Mouse (Mus musculus): Measurements from ENCODE around the gene Tnks2. TPM values are rescaled to one million over a fixed set of nuclear protein-coding genes. Genes with fewer than 3 reads are reported as not detected.

Tnks2 gene
- 40.7 and 40.9 TPM in 2 replicates for polyA plus RNA-seq (2015; fragmentation: Nextera tagmentation; extraction: Ambion mirVana)

DNA sequence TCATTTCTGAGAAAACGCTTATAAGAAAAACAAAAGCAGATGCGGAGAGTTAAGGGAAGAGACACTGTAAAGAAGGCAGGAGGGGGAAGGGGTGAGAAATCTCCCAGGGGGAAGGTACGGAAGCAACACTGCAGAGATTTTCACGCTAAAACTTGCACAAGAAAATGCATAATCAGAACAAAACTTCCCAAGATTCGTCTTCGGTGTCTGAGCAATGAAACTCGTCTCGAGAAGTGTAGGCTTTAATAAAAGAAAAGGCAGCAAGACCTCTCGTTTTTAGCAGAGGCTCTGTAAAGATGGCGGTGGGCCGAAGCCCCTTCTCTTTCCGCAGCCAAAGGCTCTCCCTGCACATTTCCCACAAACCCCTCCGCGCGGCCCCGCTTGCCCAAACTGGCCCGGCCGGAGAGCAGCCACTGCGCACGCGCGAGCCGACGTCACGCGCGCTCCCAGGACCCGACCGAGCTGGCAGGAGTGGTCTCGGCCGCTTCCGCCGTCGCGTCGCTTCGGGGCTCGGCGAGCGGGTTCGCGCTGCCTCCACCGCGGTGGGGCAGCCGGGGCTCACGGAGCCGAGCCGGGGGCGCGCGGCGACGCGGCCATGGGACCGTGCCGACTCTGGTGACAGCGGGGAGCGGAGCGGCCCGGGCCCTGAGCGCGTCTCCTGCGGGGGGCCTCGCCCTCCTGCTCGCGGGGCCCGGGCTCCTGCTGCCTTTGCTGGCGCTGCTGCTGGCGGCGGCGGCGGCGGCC, at the start of gene Tnks2:
Tnks2 (plus strand) TSS at position 445 of the 744 bp plus-strand sequence.
- Histone ChIP-seq H3K4me1 (replicated peaks) (peaks cover 8% of the 10 kb centered on the region), H3K27me3 (replicated peaks) (no peaks in the 10 kb centered on the region), H3K4me2 (replicated peaks) (peak within 1 kb of the TSS; percentile 70), H3K9me3 (no peaks in the 10 kb centered on the region), H3K9ac (peak within 1 kb of the TSS; percentile 97), H3K36me3 (no peaks in the 10 kb centered on the region), H3K4me3 (replicated peaks) (peak within 1 kb of the TSS; percentile 96), H3K27ac (peak within 1 kb of the TSS; percentile 98)
- WGBS = under 1% methylated on average over 73 of the region's 73 CpGs
- peak; percentile 97 for ATAC-seq

DNA sequence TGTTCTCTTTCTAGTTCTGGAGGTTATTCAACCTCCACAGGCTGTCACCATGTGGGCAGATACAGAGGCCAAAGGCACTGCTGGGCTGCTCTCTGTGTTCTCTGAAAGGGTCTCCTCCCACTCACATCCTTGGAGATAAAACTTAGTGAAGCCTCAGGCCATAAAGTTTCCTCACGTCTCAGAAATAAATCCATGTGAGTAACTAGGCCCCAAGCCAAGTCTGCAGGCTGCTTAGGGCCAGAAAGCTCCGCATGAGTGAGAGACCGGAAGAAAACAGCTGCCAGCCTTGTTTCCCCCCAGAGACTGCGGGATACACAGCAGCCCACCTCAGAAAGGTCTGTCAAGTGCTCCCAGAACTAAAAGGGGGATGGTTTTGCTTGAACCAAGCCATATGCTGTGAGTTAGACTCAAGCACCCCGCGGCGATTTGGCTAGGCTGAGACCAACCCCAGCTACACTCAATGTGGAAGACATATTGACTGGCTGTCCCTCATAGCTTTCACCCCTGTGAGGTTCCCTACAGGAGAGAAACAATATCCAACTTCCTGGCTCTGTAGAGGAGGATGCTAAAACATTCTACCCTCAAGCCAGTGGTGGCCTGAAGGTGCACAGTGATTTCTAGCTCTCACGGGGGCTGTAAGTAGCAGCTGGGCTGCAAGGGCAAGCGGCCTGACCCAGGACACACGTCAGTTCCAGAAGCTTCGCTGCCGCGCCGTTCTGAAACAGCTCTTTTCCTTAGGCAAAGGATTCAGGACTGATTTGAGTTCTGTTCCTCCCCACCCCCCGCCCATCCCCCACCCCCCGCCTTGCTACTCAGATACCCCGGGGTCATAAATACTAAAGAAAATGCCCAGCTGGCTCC, 43.9 kb upstream of the Tnks2 start:
- no peak overlapping the region for H3K4me3 ChIP-seq (replicated peaks)
- peak overlapping the region; percentile 48; the same call in 1 of the 2 replicates for H3K27ac ChIP-seq
- H3K9me3 ChIP-seq = no peaks in the 10 kb centered on the region
- 63% methylated on average over 17 of the region's 17 CpGs for WGBS
- H3K4me1 ChIP-seq (replicated peaks) = no peaks in the 10 kb centered on the region
- ATAC-seq = peak; percentile 48
- H3K27me3 ChIP-seq (replicated peaks) = no peaks in the 10 kb centered on the region
- no peaks in the 10 kb centered on the region for H3K36me3 ChIP-seq
- no peak overlapping the region for H3K4me2 ChIP-seq (replicated peaks)
- no peak overlapping the region for H3K9ac ChIP-seq

DNA sequence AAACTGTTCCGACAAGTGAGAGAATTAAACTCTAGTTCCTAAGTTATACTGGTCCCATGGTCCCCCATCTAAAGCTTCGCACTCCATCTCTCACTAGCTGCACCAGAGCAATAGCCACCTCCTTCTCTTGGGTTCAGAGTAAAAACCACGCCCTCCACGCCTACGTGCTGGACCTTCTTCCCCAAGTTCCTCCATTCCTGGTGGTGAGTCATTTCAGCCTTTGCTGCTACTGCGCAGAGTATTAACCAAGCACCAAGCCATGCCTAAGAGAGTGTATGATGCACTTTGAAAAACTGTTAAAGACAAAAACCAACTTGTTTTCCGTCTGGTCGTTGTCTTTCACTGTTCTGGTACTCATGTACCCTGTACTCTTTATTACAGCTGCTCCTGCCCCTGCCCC, 41.4 kb upstream of the Tnks2 start:
- H3K27ac ChIP-seq = no peak overlapping the region
- H3K4me3 ChIP-seq (replicated peaks) = no peak overlapping the region
- 69% methylated on average over 8 of the region's 8 CpGs for WGBS
- H3K9me3 ChIP-seq = no peaks in the 10 kb centered on the region
- H3K4me1 ChIP-seq (replicated peaks) = peaks cover 6% of the 10 kb centered on the region
- H3K27me3 ChIP-seq (replicated peaks) = no peaks in the 10 kb centered on the region
- peak; percentile 75 for ATAC-seq
- no peak overlapping the region for H3K4me2 ChIP-seq (replicated peaks)
- no peaks in the 10 kb centered on the region for H3K36me3 ChIP-seq
- H3K9ac ChIP-seq = no peak overlapping the region

DNA sequence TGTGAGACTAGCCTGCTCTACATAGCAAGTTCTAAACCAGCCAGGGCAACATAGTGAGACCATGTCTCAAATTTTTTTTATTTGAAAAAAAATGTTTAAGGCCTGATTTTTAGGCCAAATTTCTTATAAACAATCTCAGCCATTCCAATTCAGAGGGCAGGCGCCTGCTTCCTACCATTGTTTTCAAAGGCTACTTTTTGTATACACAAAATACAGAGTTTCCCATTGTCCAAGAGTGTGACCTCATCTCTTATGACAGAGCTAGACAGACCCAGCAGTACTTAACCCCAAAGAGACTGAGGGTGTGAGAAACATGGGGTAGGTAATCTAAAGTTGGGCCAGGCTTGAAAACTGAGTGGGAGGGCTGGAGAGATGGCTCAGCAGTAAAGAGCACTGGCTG, 40.6 kb upstream of the Tnks2 start:
- Histone ChIP-seq H3K4me2 (replicated peaks) (no peak overlapping the region), H3K36me3 (no peaks in the 10 kb centered on the region), H3K4me3 (replicated peaks) (no peak overlapping the region), H3K27ac (no peak overlapping the region), H3K9ac (no peak overlapping the region), H3K9me3 (no peaks in the 10 kb centered on the region), H3K4me1 (replicated peaks) (peaks cover 7% of the 10 kb centered on the region), H3K27me3 (replicated peaks) (no peaks in the 10 kb centered on the region)
- 66% methylated on average over 1 of the region's 1 CpGs for WGBS
- no peak for ATAC-seq

DNA sequence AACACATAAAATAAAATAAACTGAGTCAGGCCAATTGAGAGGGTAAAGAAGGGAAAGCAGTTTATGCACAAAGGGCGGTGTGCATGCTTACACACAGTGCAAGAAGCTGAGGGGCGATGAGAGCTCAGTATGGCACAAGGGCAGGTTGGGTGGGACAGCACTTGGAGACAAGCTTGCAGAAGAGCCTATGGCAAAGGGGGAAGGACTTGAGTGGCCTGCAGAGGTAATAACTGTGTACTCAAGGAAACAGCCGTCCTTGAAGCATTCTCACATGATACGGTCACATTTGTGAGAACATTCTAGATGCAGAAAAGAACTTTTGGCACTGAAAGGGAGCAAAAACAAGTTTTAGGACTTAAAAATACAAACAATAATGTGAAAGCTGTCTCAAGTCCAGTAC, 40.0 kb upstream of the Tnks2 start:
- no peak overlapping the region for H3K9ac ChIP-seq
- H3K27me3 ChIP-seq (replicated peaks) = no peaks in the 10 kb centered on the region
- WGBS = 76% methylated on average over 4 of the region's 4 CpGs
- H3K4me3 ChIP-seq (replicated peaks) = no peak overlapping the region
- H3K36me3 ChIP-seq = no peaks in the 10 kb centered on the region
- no peak overlapping the region for H3K27ac ChIP-seq
- no peak for ATAC-seq
- H3K4me1 ChIP-seq (replicated peaks) = peaks cover 7% of the 10 kb centered on the region
- H3K4me2 ChIP-seq (replicated peaks) = no peak overlapping the region
- H3K9me3 ChIP-seq = no peaks in the 10 kb centered on the region

DNA sequence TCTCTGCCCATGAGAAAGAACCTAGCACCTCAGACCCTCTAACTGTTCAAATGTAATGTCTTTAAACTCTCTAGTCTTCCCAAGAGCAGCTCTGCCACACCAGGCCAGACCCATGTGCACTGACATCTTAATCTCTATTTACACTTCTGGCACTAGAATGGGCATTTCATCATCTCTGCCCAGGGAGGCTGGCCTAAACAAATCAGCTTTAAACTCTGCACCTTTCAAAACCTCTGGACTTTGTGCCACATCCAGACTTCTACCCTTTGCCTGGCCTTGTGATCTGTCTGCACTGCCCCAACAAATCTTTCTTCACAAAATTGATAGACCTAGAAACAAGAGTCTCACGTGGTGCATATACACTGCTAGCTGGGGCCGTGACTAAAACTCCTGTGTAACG, 38.8 kb upstream of the Tnks2 start:
- Histone ChIP-seq H3K9me3 (no peaks in the 10 kb centered on the region), H3K4me1 (replicated peaks) (peaks cover 7% of the 10 kb centered on the region), H3K4me2 (replicated peaks) (no peak overlapping the region), H3K36me3 (no peaks in the 10 kb centered on the region), H3K27ac (no peak overlapping the region), H3K27me3 (replicated peaks) (no peaks in the 10 kb centered on the region), H3K9ac (no peak overlapping the region), H3K4me3 (replicated peaks) (no peak overlapping the region)
- ATAC-seq = peak; percentile 29; the same call in 1 of the 2 replicates
- 48% methylated on average over 3 of the region's 3 CpGs for WGBS

DNA sequence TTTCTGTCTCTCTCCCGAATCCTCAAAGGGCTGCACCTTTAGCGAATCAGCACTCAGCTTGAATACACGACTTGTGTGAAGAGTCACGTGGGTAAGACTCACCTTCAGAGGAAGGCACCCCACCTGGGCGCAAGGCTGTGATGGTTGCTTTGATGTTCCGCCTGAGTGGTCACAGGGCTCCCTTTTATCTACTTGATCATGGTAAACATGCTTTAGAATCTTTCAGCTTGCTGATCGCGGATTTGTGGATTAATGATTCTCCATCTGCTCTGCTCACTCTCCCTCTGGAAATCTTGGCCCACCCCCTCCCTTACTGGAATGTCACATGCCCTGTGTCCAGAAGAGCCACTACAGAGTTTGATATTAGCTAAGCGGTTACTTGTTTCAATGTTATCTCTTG, 37.1 kb upstream of the Tnks2 start:
- no peak overlapping the region for H3K27ac ChIP-seq
- H3K4me1 ChIP-seq (replicated peaks) = peaks cover 7% of the 10 kb centered on the region
- H3K4me3 ChIP-seq (replicated peaks) = no peak overlapping the region
- no peaks in the 10 kb centered on the region for H3K9me3 ChIP-seq
- no peak overlapping the region for H3K4me2 ChIP-seq (replicated peaks)
- WGBS = 48% methylated on average over 9 of the region's 9 CpGs
- no peaks in the 10 kb centered on the region for H3K27me3 ChIP-seq (replicated peaks)
- H3K9ac ChIP-seq = no peak overlapping the region
- peak; percentile 45; the same call in 1 of the 2 replicates for ATAC-seq
- no peaks in the 10 kb centered on the region for H3K36me3 ChIP-seq

DNA sequence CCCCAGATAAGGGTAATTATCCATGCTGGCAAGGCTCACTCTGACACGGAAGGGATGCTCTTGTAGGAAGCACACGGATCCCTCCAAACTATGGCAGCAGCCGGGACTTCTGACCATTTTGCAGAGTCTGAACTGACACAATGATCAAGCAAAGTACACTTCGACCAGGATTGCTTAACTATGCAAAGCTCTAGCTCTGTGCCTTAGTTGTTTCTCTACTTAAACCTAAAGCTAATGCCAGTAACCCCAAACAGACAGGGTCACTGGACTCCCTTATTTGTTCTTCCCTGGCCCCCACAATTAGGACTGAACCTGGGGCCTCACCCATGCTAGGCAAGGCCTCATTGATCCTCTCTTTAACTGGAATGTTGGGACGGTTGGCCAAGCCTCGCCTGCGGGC, 33.7 kb upstream of the Tnks2 start:
- H3K9me3 ChIP-seq = no peaks in the 10 kb centered on the region
- no peak overlapping the region for H3K9ac ChIP-seq
- peaks cover 7% of the 10 kb centered on the region for H3K4me1 ChIP-seq (replicated peaks)
- H3K36me3 ChIP-seq = no peaks in the 10 kb centered on the region
- no peak overlapping the region for H3K4me2 ChIP-seq (replicated peaks)
- H3K27ac ChIP-seq = no peak overlapping the region
- no peak overlapping the region for H3K4me3 ChIP-seq (replicated peaks)
- no peaks in the 10 kb centered on the region for H3K27me3 ChIP-seq (replicated peaks)
- ATAC-seq = no peak
- WGBS = 73% methylated on average over 7 of the region's 7 CpGs

DNA sequence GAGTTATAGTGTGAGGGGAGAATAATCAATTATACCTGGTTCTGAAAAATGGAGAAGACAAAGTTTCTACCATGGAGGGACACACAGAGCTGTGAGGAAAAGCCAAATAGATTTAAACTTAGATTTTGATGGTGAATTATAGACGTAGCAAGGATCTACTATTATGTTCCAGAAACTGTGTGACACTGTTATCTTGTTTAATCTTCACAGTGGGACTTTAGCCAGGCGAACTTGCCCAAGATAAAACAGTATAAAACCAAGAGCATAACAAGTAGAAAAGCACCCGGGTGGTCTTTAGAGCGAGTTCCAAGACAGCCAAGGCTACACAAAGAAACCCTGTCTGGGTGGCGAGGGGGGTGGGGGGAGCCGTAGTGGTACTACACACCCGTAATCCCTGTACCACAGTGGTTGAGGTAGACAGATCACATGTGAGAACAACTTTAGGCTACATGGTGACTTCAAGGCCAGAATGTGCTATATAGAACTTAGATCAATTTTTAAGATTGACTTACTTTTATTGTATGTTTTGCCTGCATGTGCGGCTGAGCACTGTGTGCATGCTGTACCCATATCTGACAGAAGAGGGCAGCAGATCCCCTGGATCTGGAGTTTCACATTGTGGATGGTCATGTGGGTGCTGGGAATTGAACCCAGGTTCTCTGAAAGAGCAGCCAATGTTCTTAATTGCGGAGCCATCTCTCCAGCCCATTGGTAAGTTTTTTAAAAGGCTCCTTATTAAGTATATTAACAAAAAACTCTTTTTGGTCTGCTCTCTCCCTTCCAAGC, 32.0 kb upstream of the Tnks2 start:
- no peaks in the 10 kb centered on the region for H3K27me3 ChIP-seq (replicated peaks)
- no peaks in the 10 kb centered on the region for H3K36me3 ChIP-seq
- ATAC-seq = no peak
- H3K9ac ChIP-seq = no peak overlapping the region
- no peaks in the 10 kb centered on the region for H3K9me3 ChIP-seq
- WGBS = 81% methylated on average over 9 of the region's 9 CpGs
- H3K4me1 ChIP-seq (replicated peaks) = peaks cover 6% of the 10 kb centered on the region
- no peak overlapping the region for H3K4me2 ChIP-seq (replicated peaks)
- H3K4me3 ChIP-seq (replicated peaks) = no peak overlapping the region
- H3K27ac ChIP-seq = no peak overlapping the region

DNA sequence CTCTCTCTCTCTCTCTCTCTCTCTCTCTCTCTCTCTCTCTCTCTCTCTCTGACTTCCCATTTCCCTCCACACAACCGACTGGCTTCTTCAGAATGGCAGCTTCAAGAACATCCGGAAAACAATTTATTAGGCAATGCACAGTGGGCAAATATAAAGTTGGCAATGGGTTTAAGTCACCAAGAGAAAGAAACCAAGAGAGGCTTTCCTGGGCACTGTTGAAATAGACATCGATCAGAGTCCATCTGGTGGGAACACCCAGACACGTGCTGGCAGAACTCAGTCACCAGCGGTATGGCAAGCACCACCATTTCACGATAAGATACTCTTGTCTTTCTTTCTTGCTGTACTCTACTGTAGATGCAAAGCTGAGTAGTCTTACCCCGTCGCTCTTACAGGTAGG, 30.6 kb upstream of the Tnks2 start:
- WGBS = 88% methylated on average over 8 of the region's 8 CpGs
- no peak overlapping the region for H3K4me2 ChIP-seq (replicated peaks)
- H3K4me3 ChIP-seq (replicated peaks) = no peak overlapping the region
- no peak overlapping the region for H3K9ac ChIP-seq
- no peak overlapping the region for H3K27ac ChIP-seq
- H3K9me3 ChIP-seq = no peaks in the 10 kb centered on the region
- no peaks in the 10 kb centered on the region for H3K27me3 ChIP-seq (replicated peaks)
- H3K4me1 ChIP-seq (replicated peaks) = 0 out of 2 replicates have a peak, but pooled peaks cover 2% of the 10 kb centered on the region
- no peaks in the 10 kb centered on the region for H3K36me3 ChIP-seq
- no peak for ATAC-seq

DNA sequence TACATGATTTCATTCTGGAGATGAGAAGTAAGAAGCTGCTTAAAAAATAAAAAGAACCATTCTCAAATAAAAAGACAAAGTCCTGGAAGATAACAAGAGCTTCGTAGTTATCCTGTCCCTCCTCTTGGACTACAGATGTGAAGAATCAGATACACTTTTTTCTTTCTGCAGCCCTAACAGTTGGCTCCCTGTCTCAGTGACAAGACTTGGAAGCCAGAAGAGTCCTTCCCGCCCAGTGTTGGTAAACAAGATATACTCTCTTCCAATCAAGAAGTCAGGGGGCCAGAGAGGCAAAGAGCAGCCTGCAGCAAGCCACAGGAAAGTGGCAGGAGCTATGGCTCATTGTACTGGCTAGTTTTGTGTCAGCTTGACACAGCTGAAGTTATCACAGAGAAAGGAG, 27.2 kb upstream of the Tnks2 start:
- ATAC-seq = no peak

More for the DNA sequence above, 27.2 kb upstream of the Tnks2 start:
- no peak overlapping the region for H3K27ac ChIP-seq
- no peak overlapping the region for H3K9ac ChIP-seq
- no peaks in the 10 kb centered on the region for H3K9me3 ChIP-seq
- H3K4me2 ChIP-seq (replicated peaks) = no peak overlapping the region
- H3K27me3 ChIP-seq (replicated peaks) = no peaks in the 10 kb centered on the region
- WGBS = 69% methylated on average over 2 of the region's 2 CpGs
- no peak overlapping the region for H3K4me3 ChIP-seq (replicated peaks)
- H3K4me1 ChIP-seq (replicated peaks) = 0 out of 2 replicates have a peak, but pooled peaks cover 2% of the 10 kb centered on the region
- H3K36me3 ChIP-seq = no peaks in the 10 kb centered on the region

Measured in intestine, embryonic 15.5 days (tissue).